Comparison of ENCODE assay signal across 18 mouse cellular contexts in the genomic region with DNA sequence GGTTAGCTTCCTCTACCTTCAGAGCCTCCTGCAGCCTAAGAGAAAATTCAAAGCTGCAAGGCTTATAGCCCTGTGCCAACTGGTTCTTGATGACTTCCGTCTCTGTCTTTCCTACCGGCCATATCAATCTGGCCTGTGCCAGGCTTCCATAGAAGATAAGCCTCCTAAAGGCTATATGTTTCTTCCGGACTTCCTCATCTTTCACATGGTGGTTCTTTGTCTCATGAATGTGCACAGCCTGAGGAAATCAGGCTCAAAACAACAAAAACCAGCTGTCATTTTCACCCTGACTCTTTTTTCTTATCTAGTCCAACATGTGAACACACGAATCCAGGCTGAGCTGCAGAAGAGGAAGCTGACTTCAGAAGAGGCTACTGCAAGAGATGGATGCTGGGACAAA.
"Had no signal": no experiment of that assay in that cellular context is flagged by ENCODE, and none has a peak within 500 bp of the region (broad histone marks: within the 10 kb centered on the region; RNA-seq: fewer than 3 reads in every experiment).

No protein-coding gene starts in this region.

- DNase-seq: kidney, adult 11 months; kidney, adult 8-10 months; kidney, postnatal 10 days; kidney, postnatal 36 days; lung, adult 2 months; lung, postnatal 14 days; lung, postnatal 4 days; thymus, adult 18-20 months; thymus, postnatal 4 days had no signal

- ATAC-seq: intestine, embryonic 15.5 days; midbrain, embryonic 13.5 days; midbrain, embryonic 16.5 days had no signal

- H3K9ac ChIP-seq: intestine, embryonic 15.5 days; kidney, embryonic 15.5 days; limb, embryonic 13.5 days; liver, embryonic 15.5 days; midbrain, embryonic 13.5 days; neural tube, embryonic 13.5 days had no signal

- H3K27ac ChIP-seq: intestine, embryonic 15.5 days; kidney, embryonic 15.5 days; limb, embryonic 10.5 days; limb, embryonic 13.5 days; liver, embryonic 15.5 days; midbrain, embryonic 13.5 days; neural tube, embryonic 13.5 days had no signal

- H3K27me3 ChIP-seq: intestine, embryonic 15.5 days; kidney, embryonic 15.5 days; limb, embryonic 13.5 days; liver, embryonic 15.5 days; midbrain, embryonic 13.5 days; neural tube, embryonic 13.5 days had no signal

- H3K36me3 ChIP-seq: intestine, embryonic 15.5 days; kidney, embryonic 15.5 days; limb, embryonic 10.5 days; limb, embryonic 13.5 days; liver, embryonic 15.5 days; midbrain, embryonic 13.5 days; neural tube, embryonic 13.5 days had no signal

- H3K9me3 ChIP-seq: intestine, embryonic 15.5 days; kidney, embryonic 15.5 days; limb, embryonic 10.5 days; limb, embryonic 13.5 days; liver, embryonic 15.5 days; midbrain, embryonic 13.5 days; neural tube, embryonic 13.5 days had no signal

- H3K4me3 ChIP-seq: intestine, embryonic 15.5 days; kidney, embryonic 15.5 days; limb, embryonic 10.5 days; limb, embryonic 13.5 days; liver, embryonic 15.5 days; midbrain, embryonic 13.5 days; myocyte; neural tube, embryonic 13.5 days had no signal

- H3K4me2 ChIP-seq: intestine, embryonic 15.5 days; kidney, embryonic 15.5 days; limb, embryonic 13.5 days; liver, embryonic 15.5 days; midbrain, embryonic 13.5 days; neural tube, embryonic 13.5 days had no signal

- H3K4me1 ChIP-seq: intestine, embryonic 15.5 days; kidney, embryonic 15.5 days; limb, embryonic 10.5 days; limb, embryonic 13.5 days; liver, embryonic 15.5 days; midbrain, embryonic 13.5 days; neural tube, embryonic 13.5 days had no signal
